Mouse (Mus musculus) testis, adult 2 months (tissue): Measurements from ENCODE around the gene Slc16a13.

Source experiments
- CTCF ChIP-seq: fragments of 200-500 bp; IDR thresholded peaks from 2 replicates; pipeline ENCODE4 v1.5.1; 2012; ENCODE audit warnings: low read depth, mild to moderate bottlenecking, inconsistent platforms, low read length, moderate library complexity; ENCODE audit not compliant: control insufficient read depth, insufficient read depth, insufficient replicate concordance
- POLR2A ChIP-seq: fragments of 200-500 bp; IDR thresholded peaks from 2 replicates; pipeline ENCODE4 v1.6.1; 2012; ENCODE audit warnings: low read depth, mild to moderate bottlenecking, inconsistent platforms, low read length, moderate library complexity; ENCODE audit not compliant: control insufficient read depth

DNA sequence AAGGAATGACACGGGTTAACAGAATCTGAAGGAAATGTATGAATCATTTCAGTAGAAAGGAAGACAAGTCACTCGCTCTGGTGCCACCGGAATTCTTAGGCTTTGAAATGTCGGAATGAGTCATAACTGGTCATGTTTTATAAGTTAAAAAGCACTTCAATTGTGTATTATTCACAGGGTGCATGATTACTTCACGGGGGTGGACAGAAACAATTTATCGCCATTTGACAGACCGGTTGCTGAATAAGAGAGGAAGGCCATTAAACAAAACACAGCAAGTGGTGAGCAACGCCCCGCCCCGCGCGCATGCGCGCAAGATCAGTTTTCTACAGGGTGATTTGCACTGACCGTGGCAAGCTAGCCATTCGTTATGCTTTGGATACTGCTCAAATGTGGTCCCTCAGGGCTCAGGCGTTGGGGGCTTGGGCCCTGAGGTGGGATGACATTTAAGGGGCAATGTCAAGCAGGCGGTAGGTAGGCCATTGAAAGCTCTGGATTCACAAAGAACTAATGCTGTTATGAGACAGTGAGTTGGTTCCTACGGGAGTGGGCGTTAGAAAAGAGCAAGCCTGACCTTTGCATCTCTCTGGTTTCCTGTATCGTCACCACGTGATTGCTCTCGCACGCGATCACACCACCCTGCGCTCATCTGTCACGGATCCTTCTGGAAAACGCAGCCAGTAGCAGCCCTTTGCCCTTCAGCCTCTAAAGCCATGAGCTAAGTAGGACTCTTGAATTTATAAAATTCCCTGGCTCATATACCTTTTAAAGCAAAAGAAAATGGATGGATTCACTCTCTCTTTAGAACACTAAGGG is 31.3 kb downstream of the Slc16a13 start:
- TF ChIP-seq CTCF: no peak
- no peak for TF ChIP-seq POLR2A
